Mouse (Mus musculus): ENCODE measurements around the gene Gm10722.
"Not testable (repeated sequence)": the region's sequence is repeated elsewhere in the genome, so short reads cannot be mapped to it uniquely, and the experiment has no call there.

DNA sequence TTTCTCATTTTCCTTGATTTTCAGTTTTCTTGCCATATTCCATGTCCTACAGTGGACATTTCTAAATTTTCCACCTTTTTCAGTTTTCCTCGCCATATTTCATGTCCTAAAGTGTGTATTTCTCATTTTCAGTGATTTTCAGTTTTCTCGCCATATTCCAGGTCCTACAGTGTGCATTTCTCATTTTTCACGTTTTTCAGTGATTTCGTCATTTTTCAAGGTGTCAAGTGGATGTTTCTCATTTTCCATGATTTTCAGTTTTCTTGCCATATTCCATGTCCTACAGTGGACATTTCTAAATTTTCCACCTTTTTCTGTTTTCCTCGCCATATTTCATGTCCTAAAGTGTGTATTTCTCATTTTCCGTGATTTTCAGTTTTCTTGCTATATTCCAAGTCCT, 24.9 kb downstream of the Gm10722 start:
- not testable (repeated sequence) for TF ChIP-seq POLR2A (IDR thresholded peaks at IDR 0.05; ENCODE audit: low read depth, low read length); CTCF (IDR thresholded peaks at IDR 0.05; ENCODE audit: extremely low read depth, insufficient read depth, insufficient read length, insufficient replicate concordance)
